8 mouse cellular contexts compared by ENCODE assay signal in the genomic region with DNA sequence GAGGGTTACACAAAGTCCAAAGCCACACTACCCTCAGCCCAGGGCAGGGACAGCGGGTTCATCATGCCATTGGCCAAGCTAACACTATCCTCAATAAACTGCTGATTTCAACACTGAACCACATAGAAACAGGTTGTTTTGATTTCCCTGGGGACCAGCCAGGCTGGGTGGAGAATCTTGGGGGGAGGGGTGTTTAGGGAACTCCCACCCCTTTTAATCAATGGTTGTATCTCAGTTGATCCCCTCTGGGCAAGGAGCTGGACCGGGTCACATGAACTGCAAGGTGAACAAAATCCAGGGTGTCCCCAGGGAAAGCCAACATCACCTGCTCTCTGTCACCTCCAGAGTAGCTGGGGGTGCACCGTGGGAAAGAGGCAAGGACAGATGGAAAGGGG. TPM values are rescaled to one million over a fixed set of nuclear protein-coding genes. Genes with fewer than 3 reads are reported as not detected.
DNase-seq lines count a peak whose midpoint lies in the region; ATAC-seq lines count a peak whose summit lies in the region.

No protein-coding gene starts in this region.

- H3K27me3 ChIP-seq in limb, embryonic 12.5 days, result no peaks in the 10 kb centered on the region
- H3K27me3 ChIP-seq in stomach, embryonic 15.5 days (replicated peaks), result no peaks in the 10 kb centered on the region

- no peaks in the 10 kb centered on the region for H3K9me3 ChIP-seq in limb, embryonic 12.5 days
- H3K9me3 ChIP-seq in stomach, embryonic 15.5 days, result no peaks in the 10 kb centered on the region

- ATAC-seq in limb, embryonic 12.5 days (ENCODE audit: insufficient number of reproducible peaks, insufficient read depth, low FRiP score, low TSS enrichment, low read depth), result no peak
- ATAC-seq in stomach, embryonic 15.5 days (ENCODE audit: insufficient read depth, low FRiP score, low read depth), result 0 out of 2 replicates have a peak, but pooled peaks have one; percentile 2
- no peak for ATAC-seq in megakaryocyte, adult 5-6 weeks (ENCODE audit: poor library complexity, severe bottlenecking)

- peak overlapping the region; percentile 99 for H3K9ac ChIP-seq in limb, embryonic 12.5 days (replicated peaks)
- peak overlapping the region; percentile 73; the same call in 1 of the 2 replicates for H3K9ac ChIP-seq in stomach, embryonic 15.5 days

- peak; percentile 53 for DNase-seq in embryo, embryonic 10.5 days (ENCODE audit: low spot score)
- DNase-seq in embryo, embryonic 9.5 days (ENCODE audit: extremely low spot score), result no peak
- peak; percentile 36 for DNase-seq in retina, embryonic 14.5 days (ENCODE audit: low spot score)
- DNase-seq in retina, postnatal 1 day, result no peak
- no peak for DNase-seq in cerebellum, adult 11-12 months

- H3K36me3 ChIP-seq in limb, embryonic 12.5 days, result peaks cover 5% of the 10 kb centered on the region; the same call in 1 of the 2 replicates
- no peaks in the 10 kb centered on the region for H3K36me3 ChIP-seq in stomach, embryonic 15.5 days

- H3K4me1 ChIP-seq in limb, embryonic 12.5 days (replicated peaks), result peaks cover 83% of the 10 kb centered on the region
- peaks cover 58% of the 10 kb centered on the region for H3K4me1 ChIP-seq in stomach, embryonic 15.5 days

- H3K4me3 ChIP-seq in limb, embryonic 12.5 days (replicated peaks), result peak overlapping the region; percentile 92
- H3K4me3 ChIP-seq in stomach, embryonic 15.5 days (replicated peaks), result peak overlapping the region; percentile 71

- H3K27ac ChIP-seq in limb, embryonic 12.5 days, result peak overlapping the region; percentile 99
- peak overlapping the region; percentile 93 for H3K27ac ChIP-seq in stomach, embryonic 15.5 days

- peak overlapping the region; percentile 90 for H3K4me2 ChIP-seq in limb, embryonic 12.5 days
- H3K4me2 ChIP-seq in stomach, embryonic 15.5 days, result peak overlapping the region; percentile 88

- WGBS in limb, embryonic 12.5 days, result 8% methylated on average over 3 of the region's 3 CpGs
- 27% methylated on average over 3 of the region's 3 CpGs for WGBS in stomach, embryonic 15.5 days

RNA-seq across cellular contexts. Expression of a gene that starts 2.1 kb away (rescaled TPM):
- 176 and 187 TPM in 2 replicates for polyA plus RNA-seq in limb, embryonic 12.5 days (2016; fragmentation: Nextera tagmentation; extraction: Ambion mirVana)
- polyA plus RNA-seq in stomach, embryonic 15.5 days (2015; fragmentation: Nextera tagmentation; extraction: Ambion mirVana), result 121 and 140 TPM in 2 replicates
- 71.3 and 72.6 TPM in 2 replicates for total RNA-seq in megakaryocyte, adult 5-6 weeks (2015)
- total RNA-seq in megakaryocyte, adult 5-6 weeks (2017), result 47.4 and 51.1 TPM in 2 replicates

Comparison
In these comparisons a context has a peak if more than half of its experiments do, and no peak if none do; other contexts are left out.
1. DNase-seq: peak in embryo, embryonic 10.5 days (single experiment) and retina, embryonic 14.5 days (single experiment); none in embryo, embryonic 9.5 days (single experiment), retina, postnatal 1 day (single experiment) and cerebellum, adult 11-12 months (single experiment).